Mouse (Mus musculus): ENCODE data around the gene Olfr1109. TPM values are rescaled to one million over a fixed set of nuclear protein-coding genes. Genes with fewer than 3 reads are reported as not detected.

Olfr1109 gene
- polyA plus RNA-seq (2016; fragmentation: Nextera tagmentation; extraction: Ambion mirVana): not detected in 2 replicates

- WGBS: 74% methylated on average over 1 of the region's 1 CpGs
- Histone ChIP-seq H3K27ac (ENCODE audit: poor library complexity, severe bottlenecking) (no peak within 1 kb of the TSS), H3K9me3 (replicated peaks) (no peaks in the 10 kb centered on the region), H3K4me1 (replicated peaks) (no peaks in the 10 kb centered on the region), H3K4me2 (no peak within 1 kb of the TSS), H3K36me3 (no peaks in the 10 kb centered on the region), H3K27me3 (replicated peaks) (no peaks in the 10 kb centered on the region), H3K4me3 (no peak within 1 kb of the TSS), H3K9ac (no peak within 1 kb of the TSS)
- no peak for ATAC-seq (ENCODE audit: insufficient number of reproducible peaks, low FRiP score)
Observed at GRCm38 (mm10) chr2:87095908-87096307, at the start of gene Olfr1109. Gene Olfr1109, minus strand, starts transcription at chr2:87096008.

- Histone ChIP-seq H3K9me3 (replicated peaks) (no peaks in the 10 kb centered on the region), H3K36me3 (no peaks in the 10 kb centered on the region), H3K9ac (no peak within 1 kb of the TSS), H3K4me3 (no peak within 1 kb of the TSS), H3K27me3 (replicated peaks) (no peaks in the 10 kb centered on the region), H3K27ac (ENCODE audit: poor library complexity, severe bottlenecking) (no peak within 1 kb of the TSS), H3K4me2 (no peak within 1 kb of the TSS), H3K4me1 (replicated peaks) (no peaks in the 10 kb centered on the region)
- WGBS: 80% methylated on average over 1 of the region's 1 CpGs
- no peak for ATAC-seq (ENCODE audit: insufficient number of reproducible peaks, low FRiP score)
Observed at GRCm38 (mm10) chr2:87140200-87140599, 44.4 kb upstream of the Olfr1109 start, which contains the start of gene Olfr1110. Gene Olfr1110, minus strand, starts transcription at chr2:87140300.

- Histone ChIP-seq H3K9ac (no peak within 1 kb of the TSS), H3K27ac (ENCODE audit: poor library complexity, severe bottlenecking) (no peak within 1 kb of the TSS), H3K9me3 (replicated peaks) (0 out of 2 replicates have a peak, but pooled peaks cover 3% of the 10 kb centered on the region), H3K4me3 (no peak within 1 kb of the TSS), H3K36me3 (no peaks in the 10 kb centered on the region), H3K4me1 (replicated peaks) (no peaks in the 10 kb centered on the region), H3K27me3 (replicated peaks) (no peaks in the 10 kb centered on the region), H3K4me2 (no peak within 1 kb of the TSS)
- no peak for ATAC-seq (ENCODE audit: insufficient number of reproducible peaks, low FRiP score)
Observed at GRCm38 (mm10) chr2:87114467-87114866, 18.7 kb upstream of the Olfr1109 start, which contains the start of gene Olfr259. Gene Olfr259, minus strand, starts transcription at chr2:87114567.

- Histone ChIP-seq H3K9ac (no peak within 1 kb of the TSS), H3K36me3 (no peaks in the 10 kb centered on the region), H3K27me3 (replicated peaks) (no peaks in the 10 kb centered on the region), H3K4me2 (no peak within 1 kb of the TSS), H3K27ac (ENCODE audit: poor library complexity, severe bottlenecking) (no peak within 1 kb of the TSS), H3K4me3 (no peak within 1 kb of the TSS), H3K9me3 (replicated peaks) (no peaks in the 10 kb centered on the region), H3K4me1 (replicated peaks) (no peaks in the 10 kb centered on the region)
- no peak for ATAC-seq (ENCODE audit: insufficient number of reproducible peaks, low FRiP score)
- WGBS: 67% methylated on average over 1 of the region's 1 CpGs
Observed at GRCm38 (mm10) chr2:87075717-87076116, 20.1 kb downstream of the Olfr1109 start, which contains the start of gene Olfr1107. Gene Olfr1107, minus strand, starts transcription at chr2:87075817.

- Histone ChIP-seq H3K9ac (no peak within 1 kb of the TSS), H3K36me3 (no peaks in the 10 kb centered on the region), H3K27ac (ENCODE audit: poor library complexity, severe bottlenecking) (no peak within 1 kb of the TSS), H3K4me1 (replicated peaks) (no peaks in the 10 kb centered on the region), H3K4me3 (no peak within 1 kb of the TSS), H3K4me2 (no peak within 1 kb of the TSS), H3K9me3 (replicated peaks) (no peaks in the 10 kb centered on the region), H3K27me3 (replicated peaks) (no peaks in the 10 kb centered on the region)
- WGBS: 60% methylated on average over 1 of the region's 1 CpGs
- ATAC-seq (ENCODE audit: insufficient number of reproducible peaks, low FRiP score): no peak
Observed at GRCm38 (mm10) chr2:87052173-87052572, 43.6 kb downstream of the Olfr1109 start, which contains the start of gene Olfr1106. Gene Olfr1106, minus strand, starts transcription at chr2:87052273.

Other genes starting within 250 kb of the Olfr1109 start
- gene Olfr1095, start 244.3 kb downstream of the Olfr1109 start, polyA plus RNA-seq (2016; fragmentation: Nextera tagmentation; extraction: Ambion mirVana): not detected in 2 replicates
- not detected in 2 replicates for gene Gm13723, start 221.2 kb downstream of the Olfr1109 start, polyA plus RNA-seq (2016; fragmentation: Nextera tagmentation; extraction: Ambion mirVana)
- gene Olfr1097, start 203.8 kb downstream of the Olfr1109 start, polyA plus RNA-seq (2016; fragmentation: Nextera tagmentation; extraction: Ambion mirVana): not detected in 2 replicates
- not detected in 2 replicates for gene Olfr1098, start 171.5 kb downstream of the Olfr1109 start, polyA plus RNA-seq (2016; fragmentation: Nextera tagmentation; extraction: Ambion mirVana)
- not detected in 2 replicates for gene Olfr1099, start 135.3 kb downstream of the Olfr1109 start, polyA plus RNA-seq (2016; fragmentation: Nextera tagmentation; extraction: Ambion mirVana)
- gene Olfr1100, start 116.1 kb downstream of the Olfr1109 start, polyA plus RNA-seq (2016; fragmentation: Nextera tagmentation; extraction: Ambion mirVana): not detected in 2 replicates
- not detected in 2 replicates for gene Olfr1101, start 104.8 kb downstream of the Olfr1109 start, polyA plus RNA-seq (2016; fragmentation: Nextera tagmentation; extraction: Ambion mirVana)
- gene Olfr1102, start 97.6 kb downstream of the Olfr1109 start, polyA plus RNA-seq (2016; fragmentation: Nextera tagmentation; extraction: Ambion mirVana): not detected in 2 replicates
- gene Olfr1104, start 68.9 kb downstream of the Olfr1109 start, polyA plus RNA-seq (2016; fragmentation: Nextera tagmentation; extraction: Ambion mirVana): not detected in 2 replicates
- gene Olfr1105, start 59.5 kb downstream of the Olfr1109 start, polyA plus RNA-seq (2016; fragmentation: Nextera tagmentation; extraction: Ambion mirVana): not detected in 2 replicates
- gene Olfr1106, start 43.7 kb downstream of the Olfr1109 start, polyA plus RNA-seq (2016; fragmentation: Nextera tagmentation; extraction: Ambion mirVana): not detected in 2 replicates
- not detected in 2 replicates for gene Olfr1107, start 20.2 kb downstream of the Olfr1109 start, polyA plus RNA-seq (2016; fragmentation: Nextera tagmentation; extraction: Ambion mirVana)
- gene Olfr259, start 18.6 kb upstream of the Olfr1109 start, polyA plus RNA-seq (2016; fragmentation: Nextera tagmentation; extraction: Ambion mirVana): not detected in 2 replicates
- not detected in 2 replicates for gene Olfr1110, start 44.3 kb upstream of the Olfr1109 start, polyA plus RNA-seq (2016; fragmentation: Nextera tagmentation; extraction: Ambion mirVana)
- not detected in 2 replicates for gene Olfr1111, start 56.6 kb upstream of the Olfr1109 start, polyA plus RNA-seq (2016; fragmentation: Nextera tagmentation; extraction: Ambion mirVana)
- gene Olfr1112, start 91.8 kb upstream of the Olfr1109 start, polyA plus RNA-seq (2016; fragmentation: Nextera tagmentation; extraction: Ambion mirVana): not detected in 2 replicates
- gene Olfr1113, start 113.0 kb upstream of the Olfr1109 start, polyA plus RNA-seq (2016; fragmentation: Nextera tagmentation; extraction: Ambion mirVana): not detected in 2 replicates
- gene Olfr1115, start 152.0 kb upstream of the Olfr1109 start, polyA plus RNA-seq (2016; fragmentation: Nextera tagmentation; extraction: Ambion mirVana): not detected in 2 replicates
- gene Olfr1116, start 171.5 kb upstream of the Olfr1109 start, polyA plus RNA-seq (2016; fragmentation: Nextera tagmentation; extraction: Ambion mirVana): not detected in 2 replicates
- gene Olfr1118, start 211.6 kb upstream of the Olfr1109 start, polyA plus RNA-seq (2016; fragmentation: Nextera tagmentation; extraction: Ambion mirVana): not detected in 2 replicates

All from heart, embryonic 12.5 days (tissue).